Mouse (Mus musculus) kidney, embryonic 15.5 days (tissue): ENCODE data around the gene Astn1. TPM values are rescaled to one million over a fixed set of nuclear protein-coding genes. Genes with fewer than 3 reads are reported as not detected.

Experiments used
- ATAC-seq: fragments of 200-750 bp; cut with Nextera tagmentation; replicated peaks from 2 replicates; pipeline ENCODE4 v1.8.0; 2017; ENCODE audit warnings: moderate TSS enrichment; ENCODE audit not compliant: low FRiP score
- H3K27ac ChIP-seq: fragments of 300-500 bp; sonication (generic); 2 replicates; pipeline ENCODE4 v1.5.1; 2015; ENCODE audit warnings: mild to moderate bottlenecking, inconsistent platforms
- H3K27me3 ChIP-seq: fragments of 300-500 bp; sonication (generic); 2 replicates; pipeline ENCODE4 v1.6.1; 2015; ENCODE audit warnings: inconsistent platforms
- H3K36me3 ChIP-seq: fragments of 300-500 bp; sonication (generic); 2 replicates; pipeline ENCODE4 v1.6.1; 2015; ENCODE audit warnings: inconsistent platforms
- H3K4me1 ChIP-seq: fragments of 300-500 bp; sonication (generic); 2 replicates; pipeline ENCODE4 v1.6.1; 2015; ENCODE audit warnings: inconsistent platforms
- H3K4me2 ChIP-seq: fragments of 300-500 bp; sonication (generic); 2 replicates; pipeline ENCODE4 v1.6.1; 2015; ENCODE audit warnings: moderate library complexity, mild to moderate bottlenecking, inconsistent platforms
- H3K4me3 ChIP-seq: fragments of 300-500 bp; sonication (generic); replicated peaks from 2 replicates; pipeline ENCODE4 v1.5.1; 2015; ENCODE audit warnings: mild to moderate bottlenecking, inconsistent platforms
- H3K9ac ChIP-seq: fragments of 300-500 bp; sonication (generic); 2 replicates; pipeline ENCODE4 v1.6.1; 2015; ENCODE audit warnings: mild to moderate bottlenecking, inconsistent platforms
- H3K9me3 ChIP-seq: fragments of 300-500 bp; sonication (generic); replicated peaks from 2 replicates; pipeline ENCODE4 v1.6.1; 2016; ENCODE audit warnings: inconsistent platforms
- WGBS: fragments of 180-500 bp; shearing (Covaris S2); methylation state at CpG from one replicate; pipeline ENCODE4 v1.1.7; 2015; ENCODE audit warnings: mixed read lengths; 5-methylcytosine and 5-hydroxymethylcytosine counted together
- polyA plus RNA-seq: library from polyadenylated mRNA; unstranded; fragments of >200 nt; fragmentation: Nextera tagmentation; extraction: Ambion mirVana; gene quantifications from 2 replicates; pipeline ENCODE4 v1.2.1, GENCODE M21; 2015

Gene Astn1
- polyA plus RNA-seq, 1 experiment from 2014 or later: 0.93 TPM

- Histone ChIP-seq H3K9me3 (no peaks in the 10 kb centered on the region), H3K27ac (no peak overlapping the region), H3K4me3 (no peak overlapping the region), H3K36me3 (no peaks in the 10 kb centered on the region), H3K9ac (no peak overlapping the region), H3K4me2 (no peak overlapping the region), H3K4me1 (no peaks in the 10 kb centered on the region), H3K27me3 (no peaks in the 10 kb centered on the region)
- ATAC-seq: no peak
- 50% methylated on average over 3 of the region's 3 CpGs for WGBS
Observed at GRCm38 (mm10) chr1:158383210-158383609, 21.1 kb downstream of the Astn1 start.

GRCm38 (mm10) chr1:158385311-158385710 lies 23.2 kb downstream of the Astn1 start:
- no peak for ATAC-seq
- no peak overlapping the region for H3K27ac ChIP-seq
- H3K36me3 ChIP-seq: no peaks in the 10 kb centered on the region
- H3K4me3 ChIP-seq: no peak overlapping the region
- H3K9me3 ChIP-seq: no peaks in the 10 kb centered on the region
- H3K9ac ChIP-seq: no peak overlapping the region
- no peaks in the 10 kb centered on the region for H3K27me3 ChIP-seq
- no peak overlapping the region for H3K4me2 ChIP-seq
- WGBS: 88% methylated on average over 2 of the region's 2 CpGs
- H3K4me1 ChIP-seq: no peaks in the 10 kb centered on the region

- 0 out of 2 replicates have a peak, but pooled peaks have one; percentile 33 for ATAC-seq
- WGBS: 31% methylated on average over 3 of the region's 3 CpGs
- Histone ChIP-seq H3K4me1 (no peaks in the 10 kb centered on the region), H3K9ac (no peak overlapping the region), H3K9me3 (no peaks in the 10 kb centered on the region), H3K4me3 (no peak overlapping the region), H3K27ac (no peak overlapping the region), H3K4me2 (no peak overlapping the region), H3K27me3 (no peaks in the 10 kb centered on the region), H3K36me3 (no peaks in the 10 kb centered on the region)
Observed at GRCm38 (mm10) chr1:158386781-158387180, 24.7 kb downstream of the Astn1 start.

- no peaks in the 10 kb centered on the region for H3K36me3 ChIP-seq
- 93% methylated on average over 4 of the region's 4 CpGs for WGBS
- H3K4me2 ChIP-seq: no peak overlapping the region
- H3K27ac ChIP-seq: no peak overlapping the region
- H3K4me3 ChIP-seq: no peak overlapping the region
- H3K9me3 ChIP-seq: no peaks in the 10 kb centered on the region
- no peaks in the 10 kb centered on the region for H3K4me1 ChIP-seq
- ATAC-seq: no peak
- H3K27me3 ChIP-seq: no peaks in the 10 kb centered on the region
- H3K9ac ChIP-seq: no peak overlapping the region
Observed at GRCm38 (mm10) chr1:158388995-158389394, 26.9 kb downstream of the Astn1 start.

- no peak overlapping the region for H3K4me3 ChIP-seq
- H3K36me3 ChIP-seq: no peaks in the 10 kb centered on the region
- WGBS: 79% methylated on average over 4 of the region's 4 CpGs
- no peak for ATAC-seq
- no peaks in the 10 kb centered on the region for H3K4me1 ChIP-seq
- H3K4me2 ChIP-seq: no peak overlapping the region
- no peak overlapping the region for H3K9ac ChIP-seq
- no peaks in the 10 kb centered on the region for H3K9me3 ChIP-seq
- no peaks in the 10 kb centered on the region for H3K27me3 ChIP-seq
- no peak overlapping the region for H3K27ac ChIP-seq
Observed at GRCm38 (mm10) chr1:158390693-158391092, 28.6 kb downstream of the Astn1 start.

GRCm38 (mm10) chr1:158397058-158397457 lies 35.0 kb downstream of the Astn1 start:
- Histone ChIP-seq H3K27me3 (no peaks in the 10 kb centered on the region), H3K4me2 (no peak overlapping the region), H3K9ac (no peak overlapping the region), H3K9me3 (no peaks in the 10 kb centered on the region), H3K4me3 (no peak overlapping the region), H3K27ac (no peak overlapping the region), H3K36me3 (no peaks in the 10 kb centered on the region), H3K4me1 (no peaks in the 10 kb centered on the region)
- WGBS: 89% methylated on average over 2 of the region's 2 CpGs
- ATAC-seq: no peak

- 26% methylated on average over 2 of the region's 2 CpGs for WGBS
Observed at GRCm38 (mm10) chr1:158400898-158401297, 38.8 kb downstream of the Astn1 start.

GRCm38 (mm10) chr1:158405899-158406769 lies 44.1 kb downstream of the Astn1 start:
- H3K36me3 ChIP-seq: no peaks in the 10 kb centered on the region
- no peaks in the 10 kb centered on the region for H3K9me3 ChIP-seq
- no peak overlapping the region for H3K9ac ChIP-seq
- no peaks in the 10 kb centered on the region for H3K27me3 ChIP-seq
- 72% methylated on average over 10 of the region's 10 CpGs for WGBS
- no peak overlapping the region for H3K4me2 ChIP-seq
- no peak for ATAC-seq
- no peak overlapping the region for H3K4me3 ChIP-seq
- no peak overlapping the region for H3K27ac ChIP-seq
- H3K4me1 ChIP-seq: no peaks in the 10 kb centered on the region

More at GRCm38 (mm10) chr1:158400898-158401297, 38.8 kb downstream of the Astn1 start:
- ATAC-seq: no peak
- no peak overlapping the region for H3K4me3 ChIP-seq
- no peak overlapping the region for H3K4me2 ChIP-seq
- no peaks in the 10 kb centered on the region for H3K4me1 ChIP-seq
- H3K27me3 ChIP-seq: no peaks in the 10 kb centered on the region
- H3K36me3 ChIP-seq: no peaks in the 10 kb centered on the region
- no peak overlapping the region for H3K9ac ChIP-seq
- no peaks in the 10 kb centered on the region for H3K9me3 ChIP-seq
- H3K27ac ChIP-seq: no peak overlapping the region

- ATAC-seq: no peak
- 78% methylated on average over 2 of the region's 2 CpGs for WGBS
- H3K27me3 ChIP-seq: no peaks in the 10 kb centered on the region
- H3K9me3 ChIP-seq: no peaks in the 10 kb centered on the region
- no peak overlapping the region for H3K4me3 ChIP-seq
- H3K4me2 ChIP-seq: no peak overlapping the region
- H3K36me3 ChIP-seq: no peaks in the 10 kb centered on the region
- H3K4me1 ChIP-seq: no peaks in the 10 kb centered on the region
- no peak overlapping the region for H3K27ac ChIP-seq
- no peak overlapping the region for H3K9ac ChIP-seq
Observed at GRCm38 (mm10) chr1:158408124-158408523, 46.1 kb downstream of the Astn1 start.

- Histone ChIP-seq H3K4me1 (no peaks in the 10 kb centered on the region), H3K9ac (no peak overlapping the region), H3K27me3 (no peaks in the 10 kb centered on the region), H3K9me3 (no peaks in the 10 kb centered on the region), H3K27ac (no peak overlapping the region), H3K36me3 (no peaks in the 10 kb centered on the region), H3K4me2 (no peak overlapping the region), H3K4me3 (no peak overlapping the region)
- no peak for ATAC-seq
- WGBS: 72% methylated on average over 3 of the region's 3 CpGs
Observed at GRCm38 (mm10) chr1:158411146-158411545, 49.1 kb downstream of the Astn1 start.

GRCm38 (mm10) chr1:158414198-158414597 lies 52.1 kb downstream of the Astn1 start:
- H3K27me3 ChIP-seq: no peaks in the 10 kb centered on the region
- H3K9me3 ChIP-seq: no peaks in the 10 kb centered on the region
- H3K4me1 ChIP-seq: no peaks in the 10 kb centered on the region
- WGBS: 84% methylated on average over 2 of the region's 2 CpGs
- no peak overlapping the region for H3K4me3 ChIP-seq
- H3K9ac ChIP-seq: no peak overlapping the region
- H3K36me3 ChIP-seq: no peaks in the 10 kb centered on the region
- H3K27ac ChIP-seq: no peak overlapping the region
- ATAC-seq: no peak
- no peak overlapping the region for H3K4me2 ChIP-seq

GRCm38 (mm10) chr1:158421451-158421850 lies 59.4 kb downstream of the Astn1 start:
- Histone ChIP-seq H3K27ac (no peak overlapping the region), H3K4me3 (no peak overlapping the region), H3K36me3 (no peaks in the 10 kb centered on the region), H3K4me1 (no peaks in the 10 kb centered on the region), H3K27me3 (no peaks in the 10 kb centered on the region), H3K4me2 (no peak overlapping the region), H3K9ac (no peak overlapping the region), H3K9me3 (no peaks in the 10 kb centered on the region)
- WGBS: 91% methylated on average over 8 of the region's 8 CpGs
- no peak for ATAC-seq

GRCm38 (mm10) chr1:158422739-158423138 lies 60.7 kb downstream of the Astn1 start:
- Histone ChIP-seq H3K27ac (no peak overlapping the region), H3K4me2 (no peak overlapping the region), H3K4me1 (no peaks in the 10 kb centered on the region), H3K9me3 (no peaks in the 10 kb centered on the region), H3K36me3 (no peaks in the 10 kb centered on the region), H3K9ac (no peak overlapping the region), H3K27me3 (no peaks in the 10 kb centered on the region), H3K4me3 (no peak overlapping the region)
- 79% methylated on average over 1 of the region's 1 CpGs for WGBS
- ATAC-seq: no peak
